Mouse (Mus musculus) hindbrain, embryonic 13.5 days (tissue): ENCODE results near the gene Gm14399. TPM values are rescaled to one million over a fixed set of nuclear protein-coding genes. Genes with fewer than 3 reads are reported as not detected.
A peak's percentile ranks its signal among the peaks of the same experiment; 100 is the strongest.
"Not testable (repeated sequence)": the region's sequence is repeated elsewhere in the genome, so short reads cannot be mapped to it uniquely, and the experiment has no call there.

Experiments used
- ATAC-seq: fragments of 200-750 bp; cut with Nextera tagmentation; 2 replicates; pipeline ENCODE4 v1.8.0; 2017; ENCODE audit warnings: moderate TSS enrichment; ENCODE audit not compliant: low FRiP score
- H3K27ac ChIP-seq: fragments of 300-500 bp; sonication (generic); 2 replicates; pipeline ENCODE4 v1.5.1; 2015; ENCODE audit warnings: inconsistent platforms, mild to moderate bottlenecking, moderate library complexity
- H3K27me3 ChIP-seq: fragments of 300-500 bp; sonication (generic); 2 replicates; pipeline ENCODE4 v1.6.1; 2015; ENCODE audit warnings: mild to moderate bottlenecking, inconsistent platforms
- H3K36me3 ChIP-seq: fragments of 300-500 bp; sonication (generic); 2 replicates; pipeline ENCODE4 v1.6.1; 2015; ENCODE audit warnings: mild to moderate bottlenecking, inconsistent platforms
- H3K4me1 ChIP-seq: fragments of 300-500 bp; sonication (generic); replicated peaks from 2 replicates; pipeline ENCODE4 v1.6.1; 2015; ENCODE audit warnings: inconsistent platforms
- H3K4me2 ChIP-seq: fragments of 300-500 bp; sonication (generic); 2 replicates; pipeline ENCODE4 v1.6.1; 2015; ENCODE audit warnings: inconsistent platforms, mild to moderate bottlenecking, moderate library complexity
- H3K4me3 ChIP-seq: fragments of 300-500 bp; sonication (generic); 2 replicates; pipeline ENCODE4 v1.5.1; 2015; ENCODE audit warnings: mild to moderate bottlenecking, inconsistent platforms
- H3K9ac ChIP-seq: fragments of 300-500 bp; sonication (generic); 2 replicates; pipeline ENCODE4 v1.6.1; 2015; ENCODE audit warnings: mild to moderate bottlenecking, inconsistent platforms
- H3K9me3 ChIP-seq: fragments of 300-500 bp; sonication (generic); 2 replicates; pipeline ENCODE4 v1.6.1; 2016; ENCODE audit warnings: inconsistent platforms
- WGBS: fragments of 180-500 bp; shearing (Covaris S2); methylation state at CpG from one replicate; pipeline ENCODE4 v1.1.7; 2015; 5-methylcytosine and 5-hydroxymethylcytosine counted together
- polyA plus RNA-seq: library from polyadenylated mRNA; unstranded; fragments of >200 nt; fragmentation: Nextera tagmentation; extraction: Ambion mirVana; gene quantifications from 2 replicates; pipeline ENCODE4 v1.2.1, GENCODE M21; 2015

Gm14399 gene
- polyA plus RNA-seq, 1 experiment from 2014 or later = 7.7 TPM

- not testable (repeated sequence) for H3K27me3 ChIP-seq, H3K27ac ChIP-seq, H3K9me3 ChIP-seq, H3K36me3 ChIP-seq, ATAC-seq, H3K4me1 ChIP-seq
- Histone ChIP-seq H3K9ac (peak overlapping the region; percentile 66), H3K4me3 (peak overlapping the region; percentile 46), H3K4me2 (peak overlapping the region; percentile 46)
- 6% methylated on average over 25 of the region's 25 CpGs for WGBS
Observed at GRCm38 (mm10) chr2:175141118-175141992, 457 bp downstream of the Gm14399 start.

- not testable (repeated sequence) for H3K4me3 ChIP-seq, H3K4me1 ChIP-seq, H3K9ac ChIP-seq, ATAC-seq, H3K27me3 ChIP-seq, H3K36me3 ChIP-seq, H3K4me2 ChIP-seq, H3K27ac ChIP-seq, H3K9me3 ChIP-seq
Observed at GRCm38 (mm10) chr2:175140624-175141023, 1.2 kb downstream of the Gm14399 start.

Other genes starting within 250 kb of the Gm14399 start
- not detected in 2 replicates for gene Gm14444, start 131.8 kb downstream of the Gm14399 start, polyA plus RNA-seq
- gene Gm14393, start 74.2 kb downstream of the Gm14399 start, polyA plus RNA-seq = 1.00 TPM in 1 of 2 replicates, not detected in the other
- 1.1 and 1.2 TPM in 2 replicates for gene Gm14443, start 33.9 kb upstream of the Gm14399 start, polyA plus RNA-seq
- gene Gm14391, start 64.9 kb upstream of the Gm14399 start, polyA plus RNA-seq = 7.3 and 8.0 TPM in 2 replicates
- gene Gm14440, start 133.1 kb upstream of the Gm14399 start, polyA plus RNA-seq = 0.12 TPM in 1 of 2 replicates, not detected in the other
- 15.6 and 15.9 TPM in 2 replicates for gene Gm4631, start 196.2 kb upstream of the Gm14399 start, polyA plus RNA-seq
- gene Zfp968, start 230.4 kb upstream of the Gm14399 start, polyA plus RNA-seq = 3.5 and 4.9 TPM in 2 replicates